Mouse (Mus musculus) bone marrow macrophage, adult 2 months (primary cell): ENCODE results near the gene Sptbn1.

Experiments
- CTCF ChIP-seq: IDR thresholded peaks from 2 replicates; pipeline ENCODE4 v1.5.1; 2012; ENCODE audit warnings: low read depth, mild to moderate bottlenecking, low read length, moderate library complexity
- POLR2A ChIP-seq: IDR thresholded peaks from 2 replicates; pipeline ENCODE4 v1.6.1; 2012; ENCODE audit warnings: mild to moderate bottlenecking, low read depth, low read length, borderline replicate concordance

GRCm38 (mm10) chr11:30232082-30232481, 35.9 kb downstream of the Sptbn1 start:
- TF ChIP-seq CTCF (no peak), POLR2A (no peak)
